Mouse (Mus musculus): ENCODE results near the gene Pgm2. TPM values are rescaled to one million over a fixed set of nuclear protein-coding genes. Genes with fewer than 3 reads are reported as not detected.

Pgm2 gene
- total and polyA plus RNA-seq, 2 experiments from 2014 or later, result 6.5 to 10.4 TPM

- Histone ChIP-seq H3K4me2 (ENCODE audit: low read depth, low read length) (no peak overlapping the region), H3K9me3 (replicated peaks; ENCODE audit: control insufficient read depth, low read length) (no peaks in the 10 kb centered on the region), H3K9ac (replicated peaks; ENCODE audit: low read depth, low read length) (no peak overlapping the region), H3K27me3 (ENCODE audit: control insufficient read depth, insufficient read depth, low read length) (0 out of 2 replicates have a peak, but pooled peaks cover 10% of the 10 kb centered on the region), H3K4me1 (ENCODE audit: control insufficient read depth, insufficient read depth) (peaks cover 7% of the 10 kb centered on the region; the same call in 1 of the 2 replicates), H3K27ac (ENCODE audit: low read depth) (no peak overlapping the region), H3K4me3 (ENCODE audit: low read depth, low read length) (no peak overlapping the region), H3K36me3 (replicated peaks; ENCODE audit: control insufficient read depth, insufficient read depth, low read length) (no peaks in the 10 kb centered on the region)
- no peak for TF ChIP-seq EP300 (IDR thresholded peaks at IDR 0.05; ENCODE audit: low read depth)
- no peak for TF ChIP-seq CTCF (IDR thresholded peaks at IDR 0.05; ENCODE audit: low read depth)
- 57% methylated on average over 3 of the region's 3 CpGs for WGBS
- DNase-seq (ENCODE audit: low spot score) (no peak), ATAC-seq (ENCODE audit: insufficient read depth, low read depth) (no peak)
Measured at GRCm38 (mm10) chr5:64161917-64162316, 69.2 kb downstream of the Pgm2 start.

- DNase-seq (ENCODE audit: low spot score) (no peak), ATAC-seq (ENCODE audit: insufficient read depth, low read depth) (no peak)
- TF ChIP-seq EP300 (IDR thresholded peaks at IDR 0.05; ENCODE audit: low read depth), result no peak
- no peak for TF ChIP-seq CTCF (IDR thresholded peaks at IDR 0.05; ENCODE audit: low read depth)
- H3K4me1 ChIP-seq (ENCODE audit: control insufficient read depth, insufficient read depth), result peaks cover 7% of the 10 kb centered on the region; the same call in 1 of the 2 replicates
- no peak overlapping the region for H3K27ac ChIP-seq (ENCODE audit: low read depth)
- no peak overlapping the region for H3K4me2 ChIP-seq (ENCODE audit: low read depth, low read length)
- H3K4me3 ChIP-seq (ENCODE audit: low read depth, low read length), result no peak overlapping the region
- H3K9ac ChIP-seq (replicated peaks; ENCODE audit: low read depth, low read length), result no peak overlapping the region
- no peaks in the 10 kb centered on the region for H3K36me3 ChIP-seq (replicated peaks; ENCODE audit: control insufficient read depth, insufficient read depth, low read length)
- H3K9me3 ChIP-seq (replicated peaks; ENCODE audit: control insufficient read depth, low read length), result no peaks in the 10 kb centered on the region
- 0 out of 2 replicates have a peak, but pooled peaks cover 10% of the 10 kb centered on the region for H3K27me3 ChIP-seq (ENCODE audit: control insufficient read depth, insufficient read depth, low read length)
- WGBS, result 90% methylated on average over 5 of the region's 5 CpGs
Measured at GRCm38 (mm10) chr5:64162582-64162981, 69.8 kb downstream of the Pgm2 start.

GRCm38 (mm10) chr5:64164414-64164813 lies 71.7 kb downstream of the Pgm2 start:
- Histone ChIP-seq H3K27me3 (ENCODE audit: control insufficient read depth, insufficient read depth, low read length) (0 out of 2 replicates have a peak, but pooled peaks cover 3% of the 10 kb centered on the region), H3K9ac (replicated peaks; ENCODE audit: low read depth, low read length) (no peak overlapping the region), H3K9me3 (replicated peaks; ENCODE audit: control insufficient read depth, low read length) (no peaks in the 10 kb centered on the region), H3K27ac (ENCODE audit: low read depth) (no peak overlapping the region), H3K36me3 (replicated peaks; ENCODE audit: control insufficient read depth, insufficient read depth, low read length) (no peaks in the 10 kb centered on the region), H3K4me3 (ENCODE audit: low read depth, low read length) (no peak overlapping the region), H3K4me1 (ENCODE audit: control insufficient read depth, insufficient read depth) (peaks cover 3% of the 10 kb centered on the region; the same call in 1 of the 2 replicates), H3K4me2 (ENCODE audit: low read depth, low read length) (no peak overlapping the region)
- TF ChIP-seq CTCF (IDR thresholded peaks at IDR 0.05; ENCODE audit: low read depth), result no peak
- TF ChIP-seq EP300 (IDR thresholded peaks at IDR 0.05; ENCODE audit: low read depth), result no peak
- ATAC-seq (ENCODE audit: insufficient read depth, low read depth) (no peak), DNase-seq (ENCODE audit: low spot score) (no peak)
- 64% methylated on average over 3 of the region's 3 CpGs for WGBS

- H3K4me1 ChIP-seq (ENCODE audit: control insufficient read depth, insufficient read depth), result no peaks in the 10 kb centered on the region
- DNase-seq (ENCODE audit: low spot score) (no peak), ATAC-seq (ENCODE audit: insufficient read depth, low read depth) (no peak)
- no peak overlapping the region for H3K27ac ChIP-seq (ENCODE audit: low read depth)
- TF ChIP-seq CTCF (IDR thresholded peaks at IDR 0.05; ENCODE audit: low read depth) (no peak), EP300 (IDR thresholded peaks at IDR 0.05; ENCODE audit: low read depth) (no peak)
- H3K9me3 ChIP-seq (replicated peaks; ENCODE audit: control insufficient read depth, low read length), result no peaks in the 10 kb centered on the region
- H3K27me3 ChIP-seq (ENCODE audit: control insufficient read depth, insufficient read depth, low read length), result no peaks in the 10 kb centered on the region
- no peak overlapping the region for H3K4me3 ChIP-seq (ENCODE audit: low read depth, low read length)
- no peak overlapping the region for H3K4me2 ChIP-seq (ENCODE audit: low read depth, low read length)
- no peak overlapping the region for H3K9ac ChIP-seq (replicated peaks; ENCODE audit: low read depth, low read length)
- 90% methylated on average over 2 of the region's 2 CpGs for WGBS
- H3K36me3 ChIP-seq (replicated peaks; ENCODE audit: control insufficient read depth, insufficient read depth, low read length), result no peaks in the 10 kb centered on the region
Measured at GRCm38 (mm10) chr5:64165826-64166225, 73.1 kb downstream of the Pgm2 start.

GRCm38 (mm10) chr5:64168990-64169540 lies 76.3 kb downstream of the Pgm2 start:
- no peak overlapping the region for H3K4me3 ChIP-seq (ENCODE audit: low read depth, low read length)
- ATAC-seq (ENCODE audit: insufficient read depth, low read depth) (no peak), DNase-seq (ENCODE audit: low spot score) (no peak)
- H3K9ac ChIP-seq (replicated peaks; ENCODE audit: low read depth, low read length), result no peak overlapping the region
- no peaks in the 10 kb centered on the region for H3K27me3 ChIP-seq (ENCODE audit: control insufficient read depth, insufficient read depth, low read length)
- no peak overlapping the region for H3K27ac ChIP-seq (ENCODE audit: low read depth)
- H3K4me1 ChIP-seq (ENCODE audit: control insufficient read depth, insufficient read depth), result no peaks in the 10 kb centered on the region
- no peaks in the 10 kb centered on the region for H3K36me3 ChIP-seq (replicated peaks; ENCODE audit: control insufficient read depth, insufficient read depth, low read length)
- H3K9me3 ChIP-seq (replicated peaks; ENCODE audit: control insufficient read depth, low read length), result no peaks in the 10 kb centered on the region
- H3K4me2 ChIP-seq (ENCODE audit: low read depth, low read length), result no peak overlapping the region
- TF ChIP-seq EP300 (IDR thresholded peaks at IDR 0.05; ENCODE audit: low read depth) (peak; percentile 33; the same call in 1 of the 2 replicates), CTCF (IDR thresholded peaks at IDR 0.05; ENCODE audit: low read depth) (no peak)
- 89% methylated on average over 10 of the region's 10 CpGs for WGBS

- WGBS, result 65% methylated on average over 3 of the region's 3 CpGs
- DNase-seq (ENCODE audit: low spot score), result no peak
- H3K27ac ChIP-seq (ENCODE audit: low read depth), result no peak overlapping the region
Measured at GRCm38 (mm10) chr5:64172884-64173283, 80.1 kb downstream of the Pgm2 start.

More at GRCm38 (mm10) chr5:64172884-64173283, 80.1 kb downstream of the Pgm2 start:
- Histone ChIP-seq H3K9ac (replicated peaks; ENCODE audit: low read depth, low read length) (no peak overlapping the region), H3K9me3 (replicated peaks; ENCODE audit: control insufficient read depth, low read length) (no peaks in the 10 kb centered on the region), H3K4me1 (ENCODE audit: control insufficient read depth, insufficient read depth) (peaks cover 5% of the 10 kb centered on the region), H3K36me3 (replicated peaks; ENCODE audit: control insufficient read depth, insufficient read depth, low read length) (no peaks in the 10 kb centered on the region), H3K4me3 (ENCODE audit: low read depth, low read length) (no peak overlapping the region), H3K27me3 (ENCODE audit: control insufficient read depth, insufficient read depth, low read length) (no peaks in the 10 kb centered on the region), H3K4me2 (ENCODE audit: low read depth, low read length) (no peak overlapping the region)
- no peak for ATAC-seq (ENCODE audit: insufficient read depth, low read depth)
- TF ChIP-seq EP300 (IDR thresholded peaks at IDR 0.05; ENCODE audit: low read depth) (no peak), CTCF (IDR thresholded peaks at IDR 0.05; ENCODE audit: low read depth) (no peak)

Measured in heart, postnatal 0 days (tissue).